Mouse (Mus musculus) spleen, adult 2 months (tissue): ENCODE results near the gene Gm27029.

ENCODE experiments used
- CTCF ChIP-seq: fragments of 200-500 bp; IDR thresholded peaks from 2 replicates; pipeline ENCODE4 v1.5.1; 2011; ENCODE audit warnings: mild to moderate bottlenecking, inconsistent platforms; ENCODE audit not compliant: insufficient read depth, insufficient read length, insufficient replicate concordance; ENCODE audit errors: extremely low read depth
- POLR2A ChIP-seq: fragments of 200-500 bp; IDR thresholded peaks from 2 replicates; pipeline ENCODE4 v1.6.1; 2011; ENCODE audit warnings: low read depth, low read length, inconsistent platforms

DNA sequence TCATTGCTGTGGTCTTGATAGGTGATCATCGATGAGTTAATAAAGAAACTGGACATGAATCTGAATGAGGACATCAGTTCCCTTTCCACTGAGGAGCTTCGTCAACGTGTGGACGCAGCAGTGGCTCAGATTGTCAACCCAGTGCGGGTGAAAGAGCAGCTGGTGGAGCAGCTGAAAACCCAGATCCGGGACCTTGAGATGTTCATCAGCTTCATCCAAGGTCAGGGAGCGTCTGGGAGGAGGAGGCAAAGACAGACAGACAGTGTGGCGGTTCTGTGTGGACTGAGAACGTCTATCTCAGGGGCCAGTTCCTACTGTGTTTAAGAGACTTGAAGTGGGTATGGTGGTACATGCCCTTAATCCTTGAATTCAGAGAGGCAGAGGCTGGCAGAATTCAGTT is 6.7 kb upstream of the Gm27029 start:
- TF ChIP-seq POLR2A = no peak
- TF ChIP-seq CTCF = no peak
